Mouse (Mus musculus) G1E (cell line): ENCODE measurements around the gene Donson.

Experiments used
- CTCF ChIP-seq: IDR thresholded peaks from 2 replicates; pipeline ENCODE4 v1.5.1; 2012; ENCODE audit warnings: low read depth, low read length, inconsistent platforms, mixed read lengths
- GATA1 ChIP-seq: IDR thresholded peaks from 2 replicates; pipeline ENCODE4 v1.6.1; 2012; ENCODE audit warnings: borderline replicate concordance, low read length, inconsistent platforms, mixed read lengths
- POLR2AphosphoS5 ChIP-seq: IDR thresholded peaks from 2 replicates; pipeline ENCODE4 v1.6.1; 2012; ENCODE audit warnings: low read depth, low read length, inconsistent platforms; ENCODE audit not compliant: insufficient replicate concordance

GRCm38 (mm10) chr16:91730446-91730845 lies 41.9 kb upstream of the Donson start:
- no peak for TF ChIP-seq CTCF
- TF ChIP-seq POLR2AphosphoS5: no peak
- TF ChIP-seq GATA1: no peak
